Mouse (Mus musculus) brown adipose tissue, adult 24 weeks (tissue): ENCODE results near the gene Cptp. TPM values are rescaled to one million over a fixed set of nuclear protein-coding genes. Genes with fewer than 3 reads are reported as not detected.

Experiments used
- H3K27ac ChIP-seq: fragments of 200-500 bp; replicated peaks from 2 replicates; pipeline ENCODE4 v1.5.1; 2012; ENCODE audit warnings: low read depth, mild to moderate bottlenecking, low read length
- H3K4me1 ChIP-seq: fragments of 200-500 bp; 2 replicates; pipeline ENCODE4 v1.6.1; 2012; ENCODE audit warnings: low read length, mixed read lengths; ENCODE audit not compliant: control insufficient read depth, insufficient read depth, insufficient read length
- H3K4me3 ChIP-seq: fragments of 200-500 bp; 2 replicates; pipeline ENCODE4 v1.5.1; 2012; ENCODE audit warnings: low read depth, mild to moderate bottlenecking, low read length, moderate library complexity; ENCODE audit not compliant: insufficient read depth
- polyA plus RNA-seq: library from polyadenylated mRNA; stranded (reverse); fragments of >200 nt; gene quantifications from 2 replicates; pipeline ENCODE4 v1.2.4, GENCODE M21; 2012; ENCODE audit not compliant: missing spikeins, insufficient read depth, insufficient read length

The Cptp gene
- polyA plus RNA-seq, 1 experiment = 6.0 TPM

GRCm38 (mm10) chr4:155893212-155893690, 24.0 kb upstream of the Cptp start:
- Histone ChIP-seq H3K4me1 (peaks cover 32% of the 10 kb centered on the region), H3K27ac (peak overlapping the region; percentile 78; the same call in 1 of the 2 replicates), H3K4me3 (peak overlapping the region; percentile 94)

GRCm38 (mm10) chr4:155892438-155893211, 23.4 kb upstream of the Cptp start:
- H3K4me1 ChIP-seq = peaks cover 32% of the 10 kb centered on the region
- peak overlapping the region; percentile 51 for H3K27ac ChIP-seq

GRCm38 (mm10) chr4:155892017-155892416, 22.8 kb upstream of the Cptp start:
- H3K27ac ChIP-seq = peak overlapping the region; percentile 99
- peak overlapping the region; percentile 94 for H3K4me3 ChIP-seq
- peaks cover 32% of the 10 kb centered on the region for H3K4me1 ChIP-seq

More at GRCm38 (mm10) chr4:155892438-155893211, 23.4 kb upstream of the Cptp start:
- H3K4me3 ChIP-seq = peak overlapping the region; percentile 94

GRCm38 (mm10) chr4:155891551-155892001, 22.3 kb upstream of the Cptp start, which contains the start of the genes Pusl1 and Acap3:
Gene Pusl1 (minus strand): TSS chr4:155891781.
Gene Acap3 (plus strand): TSS chr4:155891822.
- H3K27ac ChIP-seq = peak within 1 kb of the TSS; percentile 99
- H3K4me1 ChIP-seq = peaks cover 32% of the 10 kb centered on the region
- peak within 1 kb of the TSS; percentile 94 for H3K4me3 ChIP-seq

- H3K27ac ChIP-seq = no peak overlapping the region
- peaks cover 32% of the 10 kb centered on the region for H3K4me1 ChIP-seq
- peak overlapping the region; percentile 94 for H3K4me3 ChIP-seq
Measured at GRCm38 (mm10) chr4:155891011-155891471, 21.8 kb upstream of the Cptp start.

GRCm38 (mm10) chr4:155889316-155889715, 20.1 kb upstream of the Cptp start:
- H3K4me1 ChIP-seq = peaks cover 25% of the 10 kb centered on the region
- H3K27ac ChIP-seq = no peak overlapping the region
- H3K4me3 ChIP-seq = no peak overlapping the region

- Histone ChIP-seq H3K27ac (no peak overlapping the region), H3K4me1 (peaks cover 16% of the 10 kb centered on the region), H3K4me3 (no peak overlapping the region)
Measured at GRCm38 (mm10) chr4:155888181-155888580, 18.9 kb upstream of the Cptp start.

- H3K4me3 ChIP-seq = no peak overlapping the region
- H3K27ac ChIP-seq = no peak overlapping the region
- H3K4me1 ChIP-seq = peaks cover 13% of the 10 kb centered on the region
Measured at GRCm38 (mm10) chr4:155887674-155888073, 18.4 kb upstream of the Cptp start.

GRCm38 (mm10) chr4:155886330-155886729, 17.1 kb upstream of the Cptp start:
- Histone ChIP-seq H3K4me1 (peaks cover 13% of the 10 kb centered on the region), H3K27ac (no peak overlapping the region), H3K4me3 (no peak overlapping the region)

- Histone ChIP-seq H3K4me3 (0 out of 2 replicates have a peak overlapping the region, but pooled peaks have one; percentile 29), H3K4me1 (peaks cover 9% of the 10 kb centered on the region; the same call in 1 of the 2 replicates), H3K27ac (peak overlapping the region; percentile 94)
Measured at GRCm38 (mm10) chr4:155883587-155883986, 14.3 kb upstream of the Cptp start.

GRCm38 (mm10) chr4:155871404-155871803, 2.2 kb upstream of the Cptp start:
- H3K4me1 ChIP-seq = peaks cover 3% of the 10 kb centered on the region
- H3K4me3 ChIP-seq = no peak overlapping the region
- H3K27ac ChIP-seq = no peak overlapping the region

GRCm38 (mm10) chr4:155868614-155869298, 484 bp downstream of the Cptp start:
- Histone ChIP-seq H3K27ac (peak overlapping the region; percentile 29; the same call in 1 of the 2 replicates), H3K4me3 (peak overlapping the region; percentile 71), H3K4me1 (peaks cover 3% of the 10 kb centered on the region)

GRCm38 (mm10) chr4:155863001-155863400, 6.2 kb downstream of the Cptp start, which contains the start of gene Tas1r3:
Gene Tas1r3 (minus strand): TSS chr4:155863362.
- H3K27ac ChIP-seq = no peak within 1 kb of the TSS
- H3K4me3 ChIP-seq = no peak within 1 kb of the TSS
- H3K4me1 ChIP-seq = no peaks in the 10 kb centered on the region

- Histone ChIP-seq H3K4me1 (no peaks in the 10 kb centered on the region), H3K27ac (no peak overlapping the region), H3K4me3 (no peak overlapping the region)
Measured at GRCm38 (mm10) chr4:155861787-155862186, 7.5 kb downstream of the Cptp start.

GRCm38 (mm10) chr4:155859318-155859717, 9.9 kb downstream of the Cptp start:
- Histone ChIP-seq H3K4me1 (no peaks in the 10 kb centered on the region), H3K4me3 (no peak overlapping the region)

More at GRCm38 (mm10) chr4:155859318-155859717, 9.9 kb downstream of the Cptp start:
- no peak overlapping the region for H3K27ac ChIP-seq
